Mouse (Mus musculus): ENCODE results near the gene Afmid.

GRCm38 (mm10) chr11:117877917-117878745 is 52.4 kb downstream of the Afmid start:
- TF ChIP-seq CTCF (IDR thresholded peaks at IDR 0.05) (no peak), POLR2A (IDR thresholded peaks at IDR 0.05; ENCODE audit: insufficient read depth, low read depth, low read length) (no peak)

Measured in heart, adult 2 months (tissue).